Mouse (Mus musculus) MEL (cell line): Measurements from ENCODE around the gene Unc13a. TPM values are rescaled to one million over a fixed set of nuclear protein-coding genes. Genes with fewer than 3 reads are reported as not detected.
A peak's percentile ranks its signal among the peaks of the same experiment; 100 is the strongest.

ENCODE experiments used
- DNase-seq: peaks from one replicate; pipeline ENCODE4 v3.0.0; 2011; ENCODE audit warnings: low read depth, low spot score
- H3K27ac ChIP-seq: 2 replicates; pipeline ENCODE4 v1.5.1; 2012; ENCODE audit warnings: low read depth, mild to moderate bottlenecking, control low read depth, low read length, moderate library complexity; ENCODE audit not compliant: control insufficient read depth
- H3K27me3 ChIP-seq, 2 experiments: fragments of 150-350 bp in 1 of 2; sonication (generic) in 1 of 2; 2 replicates each; pipeline ENCODE4 v1.6.1; 2012; ENCODE audit warnings: low read length in 2 of 2, mild to moderate bottlenecking in 2 of 2, improper control_type of control experiment in 1 of 2, moderate library complexity in 1 of 2; ENCODE audit not compliant: insufficient read depth in 2 of 2, control insufficient read depth in 1 of 2
- H3K36me3 ChIP-seq, 2 experiments: 2 replicates each; pipeline ENCODE4 v1.6.1; 2012 to 2014; ENCODE audit warnings: low read length in 2 of 2, improper control_type of control experiment in 1 of 2, inconsistent platforms in 1 of 2, mild to moderate bottlenecking in 1 of 2; ENCODE audit not compliant: insufficient read depth in 2 of 2, control insufficient read depth in 1 of 2
- H3K4me1 ChIP-seq, 2 experiments: fragments of 150-350 bp in 1 of 2; sonication (generic) in 1 of 2; 2 replicates each; pipeline ENCODE4 v1.6.1; 2012; ENCODE audit warnings: low read length in 2 of 2, improper control_type of control experiment in 1 of 2, mild to moderate bottlenecking in 1 of 2; ENCODE audit not compliant: insufficient read depth in 2 of 2, control insufficient read depth in 1 of 2
- H3K4me3 ChIP-seq, 2 experiments: fragments of 150-350 bp in 1 of 2; sonication (generic) in 1 of 2; 2 replicates each; pipeline ENCODE4 v1.5.1; 2012; ENCODE audit warnings: low read depth in 2 of 2, low read length in 2 of 2, mild to moderate bottlenecking in 2 of 2, moderate library complexity in 2 of 2, control low read depth in 1 of 2, improper control_type of control experiment in 1 of 2; ENCODE audit not compliant: control insufficient read depth in 1 of 2, insufficient read depth in 1 of 2
- H3K79me2 ChIP-seq: 2 replicates; pipeline ENCODE4 v1.6.1; 2012; ENCODE audit warnings: mild to moderate bottlenecking, low read length, moderate library complexity; ENCODE audit not compliant: control insufficient read depth, poor library complexity, insufficient read depth
- H3K9ac ChIP-seq: 2 replicates; pipeline ENCODE4 v1.6.1; 2012; ENCODE audit warnings: low read depth, mild to moderate bottlenecking, control low read depth, low read length, moderate library complexity; ENCODE audit not compliant: control insufficient read depth, poor library complexity, severe bottlenecking
- H3K9me3 ChIP-seq: fragments of 150-350 bp; sonication (generic); replicated peaks from 2 replicates; pipeline ENCODE4 v1.6.1; 2012; ENCODE audit warnings: mild to moderate bottlenecking, low read length, improper control_type of control experiment, moderate library complexity; ENCODE audit not compliant: insufficient read depth
- CHD1 ChIP-seq: IDR thresholded peaks from 2 replicates; pipeline ENCODE4 v1.6.1; 2012; ENCODE audit warnings: low read depth, mild to moderate bottlenecking, inconsistent platforms, low read length, improper control_type of control experiment
- CTCF ChIP-seq, 3 experiments: IDR thresholded peaks in 2 of 3; conservative IDR thresholded peaks in 1 of 3; 2 replicates each; pipeline ENCODE4 v1.5.1; 2011 to 2012; ENCODE audit warnings: low read length in 3 of 3, low read depth in 2 of 3, mild to moderate bottlenecking in 2 of 3, improper control_type of control experiment in 1 of 3, inconsistent platforms in 1 of 3, mixed read lengths in 1 of 3, moderate library complexity in 1 of 3; ENCODE audit not compliant: control insufficient read depth in 1 of 3, insufficient read depth in 1 of 3, poor library complexity in 1 of 3, severe bottlenecking in 1 of 3
- ELF1 ChIP-seq: IDR thresholded peaks from 2 replicates; pipeline ENCODE4 v1.6.1; 2014; ENCODE audit warnings: low read depth, mild to moderate bottlenecking, inconsistent platforms, low read length, improper control_type of control experiment, moderate library complexity
- GATA1 ChIP-seq: IDR thresholded peaks from 2 replicates; pipeline ENCODE4 v1.6.1; 2011; ENCODE audit warnings: low read depth, low read length, improper control_type of control experiment
- MAZ ChIP-seq: IDR thresholded peaks from 2 replicates; pipeline ENCODE4 v1.6.1; 2012; ENCODE audit warnings: low read depth, mild to moderate bottlenecking, inconsistent platforms, low read length, improper control_type of control experiment
- MEF2A ChIP-seq: IDR thresholded peaks from 2 replicates; pipeline ENCODE4 v1.6.1; 2014; ENCODE audit warnings: low read depth, mild to moderate bottlenecking, inconsistent platforms, low read length, improper control_type of control experiment; ENCODE audit not compliant: poor library complexity, insufficient replicate concordance, severe bottlenecking; ENCODE audit errors: extremely low read depth
- MXI1 ChIP-seq: IDR thresholded peaks from 2 replicates; pipeline ENCODE4 v1.6.1; 2011; ENCODE audit warnings: mild to moderate bottlenecking, low read depth, low read length, improper control_type of control experiment
- NRF1 ChIP-seq: IDR thresholded peaks from 2 replicates; pipeline ENCODE4 v1.6.1; 2014; ENCODE audit warnings: low read depth, mild to moderate bottlenecking, inconsistent platforms, low read length, improper control_type of control experiment, moderate library complexity; ENCODE audit not compliant: poor library complexity, insufficient read depth, severe bottlenecking
- POLR2A ChIP-seq, 2 experiments: IDR thresholded peaks; 2 replicates each; pipeline ENCODE4 v1.6.1; 2011 to 2012; ENCODE audit warnings: low read length in 2 of 2, mild to moderate bottlenecking in 2 of 2, control low read depth in 1 of 2, improper control_type of control experiment in 1 of 2, low read depth in 1 of 2, moderate library complexity in 1 of 2; ENCODE audit not compliant: control insufficient read depth in 1 of 2, insufficient read depth in 1 of 2, poor library complexity in 1 of 2
- POLR2AphosphoS2 ChIP-seq: IDR thresholded peaks from 2 replicates; pipeline ENCODE4 v1.6.1; 2011; ENCODE audit warnings: low read length, improper control_type of control experiment
- SIN3A ChIP-seq: IDR thresholded peaks from 2 replicates; pipeline ENCODE4 v1.6.1; 2012; ENCODE audit warnings: low read length, improper control_type of control experiment, inconsistent platforms
- TCF12 ChIP-seq: IDR thresholded peaks from 2 replicates; pipeline ENCODE4 v1.6.1; 2014; ENCODE audit warnings: low read depth, mild to moderate bottlenecking, inconsistent platforms, low read length, improper control_type of control experiment, moderate library complexity
- UBTF ChIP-seq: IDR thresholded peaks from 2 replicates; pipeline ENCODE4 v1.6.1; 2012; ENCODE audit warnings: low read depth, mild to moderate bottlenecking, inconsistent platforms, low read length, improper control_type of control experiment, moderate library complexity, borderline replicate concordance; ENCODE audit not compliant: insufficient read depth
- USF1 ChIP-seq: IDR thresholded peaks from 2 replicates; pipeline ENCODE4 v1.6.1; 2014; ENCODE audit warnings: low read depth, mild to moderate bottlenecking, inconsistent platforms, low read length, improper control_type of control experiment, moderate library complexity
- ZC3H11A ChIP-seq: IDR thresholded peaks from 2 replicates; pipeline ENCODE4 v1.6.1; 2012; ENCODE audit warnings: low read depth, mild to moderate bottlenecking, inconsistent platforms, low read length, improper control_type of control experiment
- ZNF384 ChIP-seq: IDR thresholded peaks from 2 replicates; pipeline ENCODE4 v1.6.1; 2012; ENCODE audit warnings: low read depth, mild to moderate bottlenecking, inconsistent platforms, low read length, improper control_type of control experiment
- polyA plus RNA-seq, 2 experiments: library from polyadenylated mRNA; stranded (reverse) in 1 of 2; unstranded in 1 of 2; fragments of >175 nt in 1 of 2; fragments of >200 nt in 1 of 2; gene quantifications; 2 replicates each; pipeline versions ENCODE4 v1.2.1 to v1.2.4; 2012; ENCODE audit warnings: low replicate concordance in 2 of 2, low read depth in 1 of 2; ENCODE audit not compliant: insufficient read length in 2 of 2, insufficient read depth in 1 of 2, missing spikeins in 1 of 2
- total RNA-seq: library from RNA; depleted of rRNA; stranded (reverse); fragments of 300-350 nt; gene quantifications from 2 replicates; pipeline ENCODE4 v1.2.3, GENCODE M21; 2012

Gene Unc13a
- total and polyA plus RNA-seq, 3 experiments, result 0.81 to 3.6 TPM; not detected in 1

GRCm38 (mm10) chr8:71654600-71654999 lies 17.0 kb downstream of the Unc13a start:
- Histone ChIP-seq H3K9ac (no peak overlapping the region), H3K4me1 (no peaks in the 10 kb centered on the region), H3K79me2 (no peaks in the 10 kb centered on the region), H3K4me3 (no peak overlapping the region), H3K9me3 (no peaks in the 10 kb centered on the region), H3K27ac (no peak overlapping the region), H3K27me3 (no peaks in the 10 kb centered on the region; a peak in 1 of 4 replicates), H3K36me3 (no peaks in the 10 kb centered on the region)
- no peak for DNase-seq
- TF ChIP-seq MXI1, result no peak
- TF ChIP-seq ZNF384, result no peak
- no peak for TF ChIP-seq SIN3A
- TF ChIP-seq POLR2AphosphoS2, result no peak
- no peak for TF ChIP-seq NRF1
- no peak for TF ChIP-seq UBTF
- no peak for TF ChIP-seq GATA1
- no peak for TF ChIP-seq CHD1
- TF ChIP-seq TCF12, result no peak
- no peak for TF ChIP-seq MAZ
- TF ChIP-seq ELF1, result no peak
- TF ChIP-seq POLR2A (IDR thresholded peaks at IDR 0.05; ENCODE audit: control insufficient read depth in 1 of 2, insufficient read depth in 1 of 2, low read depth in 1 of 2, low read length in 2 of 2, poor library complexity in 1 of 2), result no peak
- no peak for TF ChIP-seq MEF2A

GRCm38 (mm10) chr8:71645510-71645909 lies 26.0 kb downstream of the Unc13a start:
- no peak for DNase-seq
- no peak for TF ChIP-seq UBTF
- 0 out of 2 replicates have a peak, but pooled peaks have one; percentile 8 for TF ChIP-seq USF1
- TF ChIP-seq ZC3H11A, result no peak
- Histone ChIP-seq H3K9ac (no peak overlapping the region), H3K79me2 (no peaks in the 10 kb centered on the region), H3K36me3 (no peaks in the 10 kb centered on the region), H3K9me3 (no peaks in the 10 kb centered on the region), H3K4me1 (no peaks in the 10 kb centered on the region), H3K27ac (no peak overlapping the region), H3K27me3 (no peaks in the 10 kb centered on the region; a peak in 1 of 4 replicates), H3K4me3 (no peak overlapping the region)

GRCm38 (mm10) chr8:71639318-71639717 lies 32.2 kb downstream of the Unc13a start:
- DNase-seq, result no peak
- H3K9me3 ChIP-seq, result no peaks in the 10 kb centered on the region
- H3K4me3 ChIP-seq, result no peak overlapping the region
- H3K9ac ChIP-seq, result no peak overlapping the region
- TF ChIP-seq CTCF (IDR thresholded peaks at IDR 0.05 in 2 of 3, conservative IDR thresholded peaks at IDR 0.05 in 1 of 3; ENCODE audit: control insufficient read depth in 1 of 3, insufficient read depth in 1 of 3, low read depth in 2 of 3, low read length in 3 of 3, poor library complexity in 1 of 3, severe bottlenecking in 1 of 3) (no peak), GATA1 (0 out of 2 replicates have a peak, but pooled peaks have one; percentile 14)
- H3K4me1 ChIP-seq, result no peaks in the 10 kb centered on the region
- no peaks in the 10 kb centered on the region for H3K27me3 ChIP-seq
- no peaks in the 10 kb centered on the region for H3K79me2 ChIP-seq
- H3K36me3 ChIP-seq, result no peaks in the 10 kb centered on the region
- H3K27ac ChIP-seq, result no peak overlapping the region
